Mouse (Mus musculus) lung, postnatal 0 days (tissue): ENCODE results near the gene Rpl11. TPM values are rescaled to one million over a fixed set of nuclear protein-coding genes. Genes with fewer than 3 reads are reported as not detected.

Experiments used
- ATAC-seq: fragments of 200-750 bp; cut with Nextera tagmentation; 2 replicates; pipeline ENCODE4 v1.8.0; 2017; ENCODE audit warnings: moderate library complexity
- DNase-seq: peaks from one replicate; pipeline ENCODE4 v3.0.0-alpha.2; 2016; ENCODE audit warnings: low spot score
- H3K27ac ChIP-seq: fragments of 300-500 bp; sonication (generic); 2 replicates; pipeline ENCODE4 v1.5.1; 2014; ENCODE audit warnings: antibody characterized with exemption, mild to moderate bottlenecking, low read length, mixed read lengths
- H3K27me3 ChIP-seq: fragments of 300-500 bp; sonication (generic); replicated peaks from 2 replicates; pipeline ENCODE4 v1.6.1; 2014; ENCODE audit warnings: low read length, mixed read lengths; ENCODE audit not compliant: insufficient read depth
- H3K36me3 ChIP-seq: fragments of 300-500 bp; sonication (generic); 2 replicates; pipeline ENCODE4 v1.6.1; 2014; ENCODE audit warnings: low read length, mixed read lengths; ENCODE audit not compliant: insufficient read depth
- H3K4me1 ChIP-seq: fragments of 300-500 bp; sonication (generic); 2 replicates; pipeline ENCODE4 v1.6.1; 2014; ENCODE audit warnings: antibody characterized with exemption, low read depth, low read length, mixed read lengths; ENCODE audit not compliant: insufficient read depth
- H3K4me2 ChIP-seq: fragments of 300-500 bp; sonication (generic); replicated peaks from 2 replicates; pipeline ENCODE4 v1.6.1; 2014; ENCODE audit warnings: low read depth, mild to moderate bottlenecking, low read length, moderate library complexity, mixed read lengths
- H3K4me3 ChIP-seq: fragments of 300-500 bp; sonication (generic); 2 replicates; pipeline ENCODE4 v1.5.1; 2014; ENCODE audit warnings: low read depth, low read length
- H3K9ac ChIP-seq: fragments of 300-500 bp; sonication (generic); replicated peaks from 2 replicates; pipeline ENCODE4 v1.6.1; 2014; ENCODE audit warnings: low read depth, mild to moderate bottlenecking
- H3K9me3 ChIP-seq: fragments of 300-500 bp; sonication (generic); 2 replicates; pipeline ENCODE4 v1.6.1; 2016; ENCODE audit warnings: low read length, mixed read lengths
- CTCF ChIP-seq: IDR thresholded peaks from 2 replicates; pipeline ENCODE4 v1.5.1; 2016; ENCODE audit warnings: antibody characterized with exemption, mild to moderate bottlenecking
- EP300 ChIP-seq: IDR thresholded peaks from 2 replicates; pipeline ENCODE4 v1.6.1; 2016; ENCODE audit warnings: antibody characterized with exemption, mild to moderate bottlenecking, control low read depth
- WGBS: fragments of 180-500 bp; shearing (Covaris S2); extraction: QIAGEN DNeasy Blood & Tissue Kit; methylation state at CpG from one replicate; pipeline ENCODE4 v1.1.7; 2014; 5-methylcytosine and 5-hydroxymethylcytosine counted together
- polyA plus RNA-seq: library from polyadenylated mRNA; unstranded; fragments of >200 nt; fragmentation: Nextera tagmentation; extraction: Ambion mirVana; gene quantifications from 2 replicates; pipeline ENCODE4 v1.2.1, GENCODE M21; 2015

Gene Rpl11
- polyA plus RNA-seq, 1 experiment from 2014 or later, result 355 TPM

GRCm38 (mm10) chr4:136022924-136023323 lies 30.3 kb downstream of the Rpl11 start:
- no peaks in the 10 kb centered on the region for H3K9me3 ChIP-seq
- 0 out of 2 replicates have a peak, but pooled peaks cover 4% of the 10 kb centered on the region for H3K4me1 ChIP-seq
- TF ChIP-seq CTCF (no peak), EP300 (no peak)
- H3K27me3 ChIP-seq, result no peaks in the 10 kb centered on the region
- H3K4me2 ChIP-seq, result no peak overlapping the region
- H3K4me3 ChIP-seq, result no peak overlapping the region
- ATAC-seq (no peak), DNase-seq (no peak)
- no peaks in the 10 kb centered on the region for H3K36me3 ChIP-seq
- H3K27ac ChIP-seq, result no peak overlapping the region
- H3K9ac ChIP-seq, result no peak overlapping the region
- 91% methylated on average over 9 of the region's 9 CpGs for WGBS

GRCm38 (mm10) chr4:136021549-136022047 lies 31.6 kb downstream of the Rpl11 start, which contains the start of gene Eloa:
Gene Eloa (minus strand): TSS chr4:136021763.
- WGBS, result under 1% methylated on average over 42 of the region's 48 CpGs
- TF ChIP-seq CTCF (no peak), EP300 (no peak)
- Histone ChIP-seq H3K4me3 (peak within 1 kb of the TSS; percentile 71), H3K4me1 (0 out of 2 replicates have a peak, but pooled peaks cover 4% of the 10 kb centered on the region), H3K36me3 (no peaks in the 10 kb centered on the region), H3K27ac (peak within 1 kb of the TSS; percentile 78), H3K4me2 (peak within 1 kb of the TSS; percentile 72), H3K9me3 (no peaks in the 10 kb centered on the region), H3K9ac (peak within 1 kb of the TSS; percentile 87), H3K27me3 (no peaks in the 10 kb centered on the region)
- peak; percentile 100 for ATAC-seq
- DNase-seq, result peak; percentile 100

GRCm38 (mm10) chr4:136020743-136021548 lies 32.3 kb downstream of the Rpl11 start:
- TF ChIP-seq CTCF (no peak), EP300 (no peak)
- DNase-seq (peak; percentile 73), ATAC-seq (peak; percentile 59)
- Histone ChIP-seq H3K4me2 (peak overlapping the region; percentile 72), H3K4me3 (peak overlapping the region; percentile 71), H3K27me3 (no peaks in the 10 kb centered on the region), H3K27ac (peak overlapping the region; percentile 78), H3K36me3 (no peaks in the 10 kb centered on the region), H3K4me1 (0 out of 2 replicates have a peak, but pooled peaks cover 4% of the 10 kb centered on the region), H3K9me3 (no peaks in the 10 kb centered on the region), H3K9ac (peak overlapping the region; percentile 87)
- under 1% methylated on average over 46 of the region's 62 CpGs for WGBS

GRCm38 (mm10) chr4:136016059-136016602 lies 37.1 kb downstream of the Rpl11 start:
- TF ChIP-seq EP300 (no peak), CTCF (no peak)
- Histone ChIP-seq H3K36me3 (peaks cover 20% of the 10 kb centered on the region; the same call in 1 of the 2 replicates), H3K9me3 (no peaks in the 10 kb centered on the region), H3K27me3 (no peaks in the 10 kb centered on the region), H3K4me2 (no peak overlapping the region), H3K4me3 (no peak overlapping the region), H3K9ac (no peak overlapping the region), H3K27ac (no peak overlapping the region), H3K4me1 (0 out of 2 replicates have a peak, but pooled peaks cover 4% of the 10 kb centered on the region)
- no peak for ATAC-seq
- WGBS, result 63% methylated on average over 3 of the region's 3 CpGs
- DNase-seq, result no peak

GRCm38 (mm10) chr4:136010586-136010985 lies 42.6 kb downstream of the Rpl11 start:
- Histone ChIP-seq H3K4me1 (no peaks in the 10 kb centered on the region), H3K4me3 (no peak overlapping the region), H3K9me3 (no peaks in the 10 kb centered on the region), H3K4me2 (no peak overlapping the region), H3K9ac (no peak overlapping the region), H3K27ac (no peak overlapping the region), H3K36me3 (peaks cover 59% of the 10 kb centered on the region), H3K27me3 (no peaks in the 10 kb centered on the region)
- 83% methylated on average over 4 of the region's 4 CpGs for WGBS
- TF ChIP-seq CTCF (0 out of 2 replicates have a peak, but pooled peaks have one; percentile 6), EP300 (no peak)
- no peak for ATAC-seq
- DNase-seq, result no peak

- Histone ChIP-seq H3K4me1 (no peaks in the 10 kb centered on the region), H3K4me2 (no peak overlapping the region), H3K9ac (no peak overlapping the region), H3K27me3 (no peaks in the 10 kb centered on the region), H3K4me3 (no peak overlapping the region), H3K9me3 (no peaks in the 10 kb centered on the region), H3K27ac (no peak overlapping the region), H3K36me3 (peaks cover 74% of the 10 kb centered on the region)
- 82% methylated on average over 8 of the region's 8 CpGs for WGBS
- TF ChIP-seq CTCF (no peak), EP300 (no peak)
- DNase-seq (no peak), ATAC-seq (no peak)
These were observed 44.3 kb downstream of the Rpl11 start for GRCm38 (mm10) chr4:136008782-136009447.
